Mouse (Mus musculus) MEL (cell line): ENCODE measurements around the gene Gm4756. TPM values are rescaled to one million over a fixed set of nuclear protein-coding genes. Genes with fewer than 3 reads are reported as not detected.
A peak's percentile ranks its signal among the peaks of the same experiment; 100 is the strongest.

Experiments
- DNase-seq: peaks from one replicate; pipeline ENCODE4 v3.0.0; 2011; ENCODE audit warnings: low read depth, low spot score
- H3K27ac ChIP-seq: 2 replicates; pipeline ENCODE4 v1.5.1; 2012; ENCODE audit warnings: low read depth, mild to moderate bottlenecking, control low read depth, low read length, moderate library complexity; ENCODE audit not compliant: control insufficient read depth
- H3K27me3 ChIP-seq, 2 experiments: fragments of 150-350 bp in 1 of 2; sonication (generic) in 1 of 2; 2 replicates each; pipeline ENCODE4 v1.6.1; 2012; ENCODE audit warnings: low read length in 2 of 2, mild to moderate bottlenecking in 2 of 2, improper control_type of control experiment in 1 of 2, moderate library complexity in 1 of 2; ENCODE audit not compliant: insufficient read depth in 2 of 2, control insufficient read depth in 1 of 2
- H3K36me3 ChIP-seq, 2 experiments: 2 replicates each; pipeline ENCODE4 v1.6.1; 2012 to 2014; ENCODE audit warnings: low read length in 2 of 2, improper control_type of control experiment in 1 of 2, inconsistent platforms in 1 of 2, mild to moderate bottlenecking in 1 of 2; ENCODE audit not compliant: insufficient read depth in 2 of 2, control insufficient read depth in 1 of 2
- H3K4me1 ChIP-seq, 2 experiments: fragments of 150-350 bp in 1 of 2; sonication (generic) in 1 of 2; 2 replicates each; pipeline ENCODE4 v1.6.1; 2012; ENCODE audit warnings: low read length in 2 of 2, improper control_type of control experiment in 1 of 2, mild to moderate bottlenecking in 1 of 2; ENCODE audit not compliant: insufficient read depth in 2 of 2, control insufficient read depth in 1 of 2
- H3K4me3 ChIP-seq, 2 experiments: fragments of 150-350 bp in 1 of 2; sonication (generic) in 1 of 2; 2 replicates each; pipeline ENCODE4 v1.5.1; 2012; ENCODE audit warnings: low read depth in 2 of 2, low read length in 2 of 2, mild to moderate bottlenecking in 2 of 2, moderate library complexity in 2 of 2, control low read depth in 1 of 2, improper control_type of control experiment in 1 of 2; ENCODE audit not compliant: control insufficient read depth in 1 of 2, insufficient read depth in 1 of 2
- H3K79me2 ChIP-seq: 2 replicates; pipeline ENCODE4 v1.6.1; 2012; ENCODE audit warnings: mild to moderate bottlenecking, low read length, moderate library complexity; ENCODE audit not compliant: control insufficient read depth, poor library complexity, insufficient read depth
- H3K9ac ChIP-seq: 2 replicates; pipeline ENCODE4 v1.6.1; 2012; ENCODE audit warnings: low read depth, mild to moderate bottlenecking, control low read depth, low read length, moderate library complexity; ENCODE audit not compliant: control insufficient read depth, poor library complexity, severe bottlenecking
- H3K9me3 ChIP-seq: fragments of 150-350 bp; sonication (generic); replicated peaks from 2 replicates; pipeline ENCODE4 v1.6.1; 2012; ENCODE audit warnings: mild to moderate bottlenecking, low read length, improper control_type of control experiment, moderate library complexity; ENCODE audit not compliant: insufficient read depth
- BHLHE40 ChIP-seq: IDR thresholded peaks from 2 replicates; pipeline ENCODE4 v1.6.1; 2012; ENCODE audit warnings: low read depth, mild to moderate bottlenecking, inconsistent platforms, low read length, improper control_type of control experiment, borderline replicate concordance
- CHD1 ChIP-seq: IDR thresholded peaks from 2 replicates; pipeline ENCODE4 v1.6.1; 2012; ENCODE audit warnings: low read depth, mild to moderate bottlenecking, inconsistent platforms, low read length, improper control_type of control experiment
- CHD2 ChIP-seq: IDR thresholded peaks from 2 replicates; pipeline ENCODE4 v1.6.1; 2011; ENCODE audit warnings: low read length, improper control_type of control experiment
- CTCF ChIP-seq, 3 experiments: IDR thresholded peaks in 2 of 3; conservative IDR thresholded peaks in 1 of 3; 2 replicates each; pipeline ENCODE4 v1.5.1; 2011 to 2012; ENCODE audit warnings: low read length in 3 of 3, low read depth in 2 of 3, mild to moderate bottlenecking in 2 of 3, improper control_type of control experiment in 1 of 3, inconsistent platforms in 1 of 3, mixed read lengths in 1 of 3, moderate library complexity in 1 of 3; ENCODE audit not compliant: control insufficient read depth in 1 of 3, insufficient read depth in 1 of 3, poor library complexity in 1 of 3, severe bottlenecking in 1 of 3
- E2F4 ChIP-seq: IDR thresholded peaks from 2 replicates; pipeline ENCODE4 v1.6.1; 2011; ENCODE audit warnings: low read depth, low read length, improper control_type of control experiment, borderline replicate concordance
- ELF1 ChIP-seq: IDR thresholded peaks from 2 replicates; pipeline ENCODE4 v1.6.1; 2014; ENCODE audit warnings: low read depth, mild to moderate bottlenecking, inconsistent platforms, low read length, improper control_type of control experiment, moderate library complexity
- EP300 ChIP-seq, 2 experiments: IDR thresholded peaks; 2 replicates each; pipeline ENCODE4 v1.6.1; 2011; ENCODE audit warnings: improper control_type of control experiment in 2 of 2, low read length in 2 of 2, low read depth in 1 of 2, mild to moderate bottlenecking in 1 of 2
- ETS1 ChIP-seq: IDR thresholded peaks from 2 replicates; pipeline ENCODE4 v1.6.1; 2012; ENCODE audit warnings: low read depth, mild to moderate bottlenecking, inconsistent platforms, low read length, improper control_type of control experiment, moderate library complexity
- GABPA ChIP-seq: IDR thresholded peaks from 2 replicates; pipeline ENCODE4 v1.6.1; 2012; ENCODE audit warnings: low read depth, mild to moderate bottlenecking, inconsistent platforms, low read length, improper control_type of control experiment, moderate library complexity
- GATA1 ChIP-seq: IDR thresholded peaks from 2 replicates; pipeline ENCODE4 v1.6.1; 2011; ENCODE audit warnings: low read depth, low read length, improper control_type of control experiment
- HCFC1 ChIP-seq: IDR thresholded peaks from 2 replicates; pipeline ENCODE4 v1.6.1; 2012; ENCODE audit warnings: low read depth, mild to moderate bottlenecking, inconsistent platforms, low read length, improper control_type of control experiment, moderate library complexity
- JUND ChIP-seq: IDR thresholded peaks from 2 replicates; pipeline ENCODE4 v1.6.1; 2011; ENCODE audit warnings: low read depth, mild to moderate bottlenecking, improper control_type of control experiment, low read length
- KAT2A ChIP-seq: conservative IDR thresholded peaks from 2 replicates; pipeline ENCODE4 v1.6.1; 2012; ENCODE audit warnings: low read depth, low read length, improper control_type of control experiment, inconsistent platforms
- MAFK ChIP-seq: IDR thresholded peaks from 2 replicates; pipeline ENCODE4 v1.6.1; 2011; ENCODE audit warnings: low read depth, mild to moderate bottlenecking, low read length, improper control_type of control experiment, borderline replicate concordance
- MAX ChIP-seq: IDR thresholded peaks from 2 replicates; pipeline ENCODE4 v1.6.1; 2011; ENCODE audit warnings: low read length, improper control_type of control experiment
- MAZ ChIP-seq: IDR thresholded peaks from 2 replicates; pipeline ENCODE4 v1.6.1; 2012; ENCODE audit warnings: low read depth, mild to moderate bottlenecking, inconsistent platforms, low read length, improper control_type of control experiment
- MEF2A ChIP-seq: IDR thresholded peaks from 2 replicates; pipeline ENCODE4 v1.6.1; 2014; ENCODE audit warnings: low read depth, mild to moderate bottlenecking, inconsistent platforms, low read length, improper control_type of control experiment; ENCODE audit not compliant: poor library complexity, insufficient replicate concordance, severe bottlenecking; ENCODE audit errors: extremely low read depth
- MYB ChIP-seq: IDR thresholded peaks from 2 replicates; pipeline ENCODE4 v1.6.1; 2011; ENCODE audit warnings: mild to moderate bottlenecking, low read depth, low read length, improper control_type of control experiment
- MYC ChIP-seq: IDR thresholded peaks from 2 replicates; pipeline ENCODE4 v1.6.1; 2011; ENCODE audit warnings: low read depth, mild to moderate bottlenecking, low read length, improper control_type of control experiment, moderate library complexity
- NELFE ChIP-seq: IDR thresholded peaks from 2 replicates; pipeline ENCODE4 v1.6.1; 2011; ENCODE audit warnings: low read depth, low read length, improper control_type of control experiment
- NRF1 ChIP-seq: IDR thresholded peaks from 2 replicates; pipeline ENCODE4 v1.6.1; 2014; ENCODE audit warnings: low read depth, mild to moderate bottlenecking, inconsistent platforms, low read length, improper control_type of control experiment, moderate library complexity; ENCODE audit not compliant: poor library complexity, insufficient read depth, severe bottlenecking
- POLR2A ChIP-seq, 2 experiments: IDR thresholded peaks; 2 replicates each; pipeline ENCODE4 v1.6.1; 2011 to 2012; ENCODE audit warnings: low read length in 2 of 2, mild to moderate bottlenecking in 2 of 2, control low read depth in 1 of 2, improper control_type of control experiment in 1 of 2, low read depth in 1 of 2, moderate library complexity in 1 of 2; ENCODE audit not compliant: control insufficient read depth in 1 of 2, insufficient read depth in 1 of 2, poor library complexity in 1 of 2
- POLR2AphosphoS2 ChIP-seq: IDR thresholded peaks from 2 replicates; pipeline ENCODE4 v1.6.1; 2011; ENCODE audit warnings: low read length, improper control_type of control experiment
- POLR2AphosphoS5 ChIP-seq: IDR thresholded peaks from 2 replicates; pipeline ENCODE4 v1.6.1; 2012; ENCODE audit warnings: low read depth, borderline replicate concordance, mild to moderate bottlenecking, inconsistent platforms, low read length, moderate library complexity, mixed read lengths
- RAD21 ChIP-seq: IDR thresholded peaks from 2 replicates; pipeline ENCODE4 v1.6.1; 2011; ENCODE audit warnings: mild to moderate bottlenecking, low read depth, low read length, improper control_type of control experiment
- RCOR1 ChIP-seq: IDR thresholded peaks from 2 replicates; pipeline ENCODE4 v1.6.1; 2012; ENCODE audit warnings: low read depth, mild to moderate bottlenecking, inconsistent platforms, low read length, improper control_type of control experiment
- SIN3A ChIP-seq: IDR thresholded peaks from 2 replicates; pipeline ENCODE4 v1.6.1; 2012; ENCODE audit warnings: low read length, improper control_type of control experiment, inconsistent platforms
- SMC3 ChIP-seq: IDR thresholded peaks from 2 replicates; pipeline ENCODE4 v1.6.1; 2011; ENCODE audit warnings: low read depth, low read length, improper control_type of control experiment
- TAL1 ChIP-seq: IDR thresholded peaks from 2 replicates; pipeline ENCODE4 v1.6.1; 2012; ENCODE audit warnings: mild to moderate bottlenecking, inconsistent platforms, low read length, moderate library complexity, mixed read lengths
- TBP ChIP-seq: IDR thresholded peaks from 2 replicates; pipeline ENCODE4 v1.8.0; 2011; ENCODE audit warnings: low read depth, low read length, improper control_type of control experiment
- TCF12 ChIP-seq: IDR thresholded peaks from 2 replicates; pipeline ENCODE4 v1.6.1; 2014; ENCODE audit warnings: low read depth, mild to moderate bottlenecking, inconsistent platforms, low read length, improper control_type of control experiment, moderate library complexity
- USF1 ChIP-seq: IDR thresholded peaks from 2 replicates; pipeline ENCODE4 v1.6.1; 2014; ENCODE audit warnings: low read depth, mild to moderate bottlenecking, inconsistent platforms, low read length, improper control_type of control experiment, moderate library complexity
- USF2 ChIP-seq, 2 experiments: IDR thresholded peaks; 2 replicates each; pipeline ENCODE4 v1.6.1; 2011 to 2012; ENCODE audit warnings: improper control_type of control experiment in 2 of 2, low read length in 2 of 2, borderline replicate concordance in 1 of 2, inconsistent platforms in 1 of 2, low read depth in 1 of 2, mild to moderate bottlenecking in 1 of 2; ENCODE audit not compliant: insufficient read depth in 1 of 2
- ZC3H11A ChIP-seq: IDR thresholded peaks from 2 replicates; pipeline ENCODE4 v1.6.1; 2012; ENCODE audit warnings: low read depth, mild to moderate bottlenecking, inconsistent platforms, low read length, improper control_type of control experiment
- ZKSCAN1 ChIP-seq: IDR thresholded peaks from 2 replicates; pipeline ENCODE4 v1.6.1; 2012; ENCODE audit warnings: low read depth, mild to moderate bottlenecking, inconsistent platforms, low read length, improper control_type of control experiment, moderate library complexity
- ZMIZ1 ChIP-seq: IDR thresholded peaks from 2 replicates; pipeline ENCODE4 v1.6.1; 2012; ENCODE audit warnings: low read depth, mild to moderate bottlenecking, inconsistent platforms, low read length, improper control_type of control experiment, moderate library complexity
- ZNF384 ChIP-seq: IDR thresholded peaks from 2 replicates; pipeline ENCODE4 v1.6.1; 2012; ENCODE audit warnings: low read depth, mild to moderate bottlenecking, inconsistent platforms, low read length, improper control_type of control experiment
- polyA plus RNA-seq, 2 experiments: library from polyadenylated mRNA; stranded (reverse) in 1 of 2; unstranded in 1 of 2; fragments of >175 nt in 1 of 2; fragments of >200 nt in 1 of 2; gene quantifications; 2 replicates each; pipeline versions ENCODE4 v1.2.1 to v1.2.4; 2012; ENCODE audit warnings: low replicate concordance in 2 of 2, low read depth in 1 of 2; ENCODE audit not compliant: insufficient read length in 2 of 2, insufficient read depth in 1 of 2, missing spikeins in 1 of 2
- total RNA-seq: library from RNA; depleted of rRNA; stranded (reverse); fragments of 300-350 nt; gene quantifications from 2 replicates; pipeline ENCODE4 v1.2.3, GENCODE M21; 2012

Gm4756 gene
- total and polyA plus RNA-seq, 3 experiments, result not detected

DNA sequence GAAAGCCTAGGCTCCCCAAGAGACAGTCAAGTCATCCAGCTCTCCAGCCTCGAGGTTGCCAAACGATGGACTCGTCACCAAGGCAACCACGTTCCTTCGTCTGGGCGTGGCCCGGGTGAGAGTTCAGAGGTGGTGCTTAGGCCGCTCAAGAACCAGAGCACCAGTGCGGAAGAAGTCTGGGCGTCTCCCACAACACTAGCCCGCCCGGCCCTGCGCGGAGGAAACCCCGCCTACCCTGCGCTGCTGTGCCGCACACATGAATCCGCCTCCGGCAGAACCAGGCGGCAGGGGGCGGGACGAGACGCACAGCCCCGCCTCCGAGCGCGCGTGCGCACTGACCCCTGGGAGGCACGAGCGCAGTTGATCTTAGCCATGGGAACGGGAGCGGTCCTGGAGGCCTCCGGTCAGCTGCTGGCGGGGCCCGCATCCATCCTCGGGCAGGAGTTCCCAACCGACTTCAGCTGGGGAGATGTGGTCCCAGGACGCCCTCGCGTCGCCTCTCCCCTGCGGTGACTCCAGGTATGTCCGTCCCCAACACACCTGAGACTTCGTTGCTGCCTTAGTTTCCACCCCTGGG, 113.4 kb downstream of the Gm4756 start, which contains the start of gene Pcnx4:
Gene Pcnx4 (plus strand): TSS at position 363 of the 577 bp plus-strand sequence.
- Histone ChIP-seq H3K27ac (0 out of 2 replicates have a peak within 1 kb of the TSS, but pooled peaks have one; percentile 14), H3K4me3 (peak within 1 kb of the TSS; percentile 86), H3K27me3 (no peaks in the 10 kb centered on the region; a peak in 1 of 4 replicates)
- peak; percentile 53 for TF ChIP-seq TCF12
- TF ChIP-seq NRF1, result peak; percentile 89
- TF ChIP-seq TBP, result no peak
- no peak for TF ChIP-seq MYC
- TF ChIP-seq MYB, result no peak
- peak; percentile 6; the same call in 1 of the 2 replicates for TF ChIP-seq MAX
- no peak for TF ChIP-seq CTCF (IDR thresholded peaks at IDR 0.05 in 2 of 3, conservative IDR thresholded peaks at IDR 0.05 in 1 of 3; ENCODE audit: control insufficient read depth in 1 of 3, insufficient read depth in 1 of 3, low read depth in 2 of 3, low read length in 3 of 3, poor library complexity in 1 of 3, severe bottlenecking in 1 of 3)
- TF ChIP-seq ETS1, result no peak; the same call in 1 of the 2 replicates
- peak; percentile 47 for TF ChIP-seq USF1
- no peak for TF ChIP-seq POLR2AphosphoS2
- TF ChIP-seq ZKSCAN1, result no peak
- no peak for TF ChIP-seq ZMIZ1
- peak; percentile 63 to 78; a peak in 3 of 4 replicates for TF ChIP-seq POLR2A (IDR thresholded peaks at IDR 0.05; ENCODE audit: control insufficient read depth in 1 of 2, insufficient read depth in 1 of 2, low read depth in 1 of 2, low read length in 2 of 2, poor library complexity in 1 of 2)
- no peak for TF ChIP-seq ZC3H11A
- TF ChIP-seq CHD2, result no peak
- TF ChIP-seq RCOR1, result no peak
- no peak; the same call in 1 of the 2 replicates for TF ChIP-seq SIN3A
- TF ChIP-seq HCFC1, result no peak
- TF ChIP-seq RAD21, result no peak
- TF ChIP-seq MEF2A, result no peak
- no peak for TF ChIP-seq MAFK
- no peak for TF ChIP-seq KAT2A
- TF ChIP-seq MAZ, result no peak
- TF ChIP-seq E2F4, result no peak
- no peak for TF ChIP-seq ZNF384
- TF ChIP-seq USF2 (IDR thresholded peaks at IDR 0.05; ENCODE audit: borderline replicate concordance in 1 of 2, insufficient read depth in 1 of 2, low read depth in 1 of 2, low read length in 2 of 2), result no peak
- no peak for TF ChIP-seq TAL1
- no peak for TF ChIP-seq GATA1
- TF ChIP-seq POLR2AphosphoS5, result no peak
- peak; percentile 58; the same call in 1 of the 2 replicates for TF ChIP-seq ELF1
- TF ChIP-seq BHLHE40, result no peak
- TF ChIP-seq NELFE, result peak; percentile 59
- TF ChIP-seq SMC3, result no peak
- no peak for TF ChIP-seq EP300 (IDR thresholded peaks at IDR 0.05; ENCODE audit: low read depth in 1 of 2, low read length in 2 of 2)
- TF ChIP-seq JUND, result no peak
- no peak for TF ChIP-seq GABPA
- no peak for TF ChIP-seq CHD1

More for the DNA sequence above, 113.4 kb downstream of the Gm4756 start, which contains the start of gene Pcnx4:
- Histone ChIP-seq H3K9ac (peak within 1 kb of the TSS; percentile 69), H3K79me2 (peaks cover 1% of the 10 kb centered on the region; the same call in 1 of the 2 replicates), H3K4me1 (peaks cover 4 to 22% of the 10 kb centered on the region in 2 experiments), H3K36me3 (peaks cover 0 to 22% of the 10 kb centered on the region in 2 experiments; a peak in 2 of 4 replicates), H3K9me3 (no peaks in the 10 kb centered on the region)
- DNase-seq, result peak; percentile 98
